Comparison of ENCODE assay signal across 16 mouse cellular contexts in the genomic region with DNA sequence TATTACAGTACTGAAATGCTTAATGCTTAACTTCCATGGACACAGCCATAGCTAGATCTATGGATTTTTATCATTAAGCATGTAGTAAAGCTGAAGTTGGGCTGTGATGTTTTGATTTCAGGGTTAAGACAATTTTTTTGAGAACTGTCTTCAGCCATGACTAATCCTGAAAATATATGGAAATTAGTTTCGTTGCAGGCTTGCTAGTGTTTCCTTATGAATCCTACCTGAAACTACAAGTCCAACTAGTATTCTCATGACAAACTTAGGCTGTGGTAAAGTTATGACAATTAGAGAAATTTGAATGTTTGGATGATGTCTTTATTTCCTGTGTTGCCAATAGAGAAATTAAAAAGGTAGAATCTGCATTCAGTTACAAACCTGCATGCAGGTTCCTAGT.
"Had no signal": no experiment of that assay in that cellular context is flagged by ENCODE, and none has a peak within 500 bp of the region (broad histone marks: within the 10 kb centered on the region; RNA-seq: fewer than 3 reads in every experiment).

No protein-coding gene starts in this region.

- H3K9ac ChIP-seq: neural tube, embryonic 13.5 days; neural tube, embryonic 15.5 days; stomach, embryonic 15.5 days had no signal

- DNase-seq: retina, postnatal 1 day; right cerebral cortex, adult 18-20 months; right cerebral cortex, postnatal 14 days; right cerebral cortex, postnatal 25 days; right cerebral cortex, postnatal 4 days; spleen, adult 18-20 months; thymus, adult 18-20 months; thymus, adult 2 months; thymus, postnatal 14 days; thymus, postnatal 25 days; thymus, postnatal 36 days; thymus, postnatal 4 days had no signal

- H3K36me3 ChIP-seq: neural tube, embryonic 13.5 days; neural tube, embryonic 15.5 days; stomach, embryonic 15.5 days had no signal

- H3K27me3 ChIP-seq: neural tube, embryonic 13.5 days; neural tube, embryonic 15.5 days; stomach, embryonic 15.5 days had no signal

- H3K4me3 ChIP-seq: neural tube, embryonic 13.5 days; neural tube, embryonic 15.5 days; stomach, embryonic 15.5 days had no signal

- H3K4me2 ChIP-seq: neural tube, embryonic 13.5 days; neural tube, embryonic 15.5 days; stomach, embryonic 15.5 days had no signal

- H3K27ac ChIP-seq: neural tube, embryonic 13.5 days; neural tube, embryonic 15.5 days; stomach, embryonic 15.5 days; stomach, postnatal 0 days had no signal

- H3K9me3 ChIP-seq: neural tube, embryonic 13.5 days; neural tube, embryonic 15.5 days; stomach, embryonic 15.5 days had no signal

- H3K4me1 ChIP-seq: neural tube, embryonic 13.5 days; neural tube, embryonic 15.5 days; stomach, embryonic 15.5 days had no signal
